Mouse (Mus musculus): ENCODE results near the gene Gcc1. TPM values are rescaled to one million over a fixed set of nuclear protein-coding genes. Genes with fewer than 3 reads are reported as not detected.

Gcc1 gene
- 1 to 10 TPM in 1 of 2 experiments, under 1 TPM in 1; 0.66 to 7.1 TPM for polyA plus RNA-seq (2012; fragmentation: generic; extraction: Trizol)

DNA sequence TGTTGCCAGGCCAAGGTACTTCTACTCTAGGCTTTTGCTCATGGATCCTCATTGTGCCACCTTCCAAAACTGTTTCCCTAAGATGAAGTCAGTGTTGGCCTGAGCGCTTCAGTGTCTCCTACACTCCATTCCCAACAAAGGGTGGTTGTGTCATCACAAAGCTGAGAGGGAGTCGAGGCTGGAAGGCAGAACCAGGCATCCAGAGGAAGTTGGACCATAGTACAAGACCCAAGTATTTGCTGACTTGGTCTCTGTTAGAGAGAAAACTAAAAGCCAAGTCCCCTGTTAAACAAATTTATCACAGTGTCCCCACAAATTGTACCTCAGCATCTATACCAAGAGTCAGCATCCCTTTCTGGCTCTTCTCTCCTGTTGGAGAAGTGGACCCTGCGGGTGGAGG is at the start of gene Gcc1:
Gene Gcc1, minus strand, starts transcription at position 101 of the 400 bp plus-strand sequence.

DNA sequence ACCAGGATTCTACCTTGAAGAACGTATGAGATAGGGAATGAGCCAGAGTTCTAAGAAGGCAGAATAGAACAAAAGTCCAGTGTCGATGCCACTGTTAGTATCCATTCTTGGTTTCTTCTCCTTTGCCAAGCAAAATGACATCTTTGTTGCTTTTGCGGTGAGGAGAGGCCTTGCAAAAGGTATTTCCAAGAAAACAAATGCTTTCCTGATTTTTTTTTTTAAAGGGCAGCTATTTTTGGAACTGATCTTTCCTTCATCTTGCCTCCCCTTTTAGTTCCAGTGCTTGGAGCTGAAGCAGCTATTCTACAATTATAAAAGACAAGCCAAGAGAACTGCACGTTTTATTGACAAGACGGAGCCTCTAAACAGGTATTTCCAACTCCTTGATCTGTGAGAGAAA is 46.6 kb upstream of the Gcc1 start, which contains the start of gene Snd1:
Gene Snd1, plus strand, starts transcription at position 301 of the 400 bp plus-strand sequence.

DNA sequence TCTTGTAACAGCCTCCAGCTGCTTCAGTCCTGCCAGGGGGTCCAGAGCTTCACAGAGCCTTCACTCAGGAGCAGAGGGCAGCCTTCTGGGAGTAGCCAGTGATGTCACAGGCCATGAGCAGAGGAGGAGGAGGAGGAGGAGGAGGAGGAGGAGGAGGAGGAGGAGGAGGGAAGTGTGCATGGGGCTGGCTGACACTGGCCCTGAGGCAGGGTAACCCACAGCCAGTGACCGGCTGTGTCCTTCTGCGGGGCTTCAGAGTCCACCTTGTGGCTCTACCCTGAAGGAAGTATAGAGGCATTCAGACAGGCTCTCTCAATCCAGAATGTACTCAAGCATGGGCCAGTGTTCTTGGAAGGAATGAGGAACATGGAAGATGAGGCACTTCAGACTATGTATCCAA is 21.1 kb upstream of the Gcc1 start, which contains the start of gene Pax4:
Gene Pax4, minus strand, starts transcription at position 101 of the 400 bp plus-strand sequence.

DNA sequence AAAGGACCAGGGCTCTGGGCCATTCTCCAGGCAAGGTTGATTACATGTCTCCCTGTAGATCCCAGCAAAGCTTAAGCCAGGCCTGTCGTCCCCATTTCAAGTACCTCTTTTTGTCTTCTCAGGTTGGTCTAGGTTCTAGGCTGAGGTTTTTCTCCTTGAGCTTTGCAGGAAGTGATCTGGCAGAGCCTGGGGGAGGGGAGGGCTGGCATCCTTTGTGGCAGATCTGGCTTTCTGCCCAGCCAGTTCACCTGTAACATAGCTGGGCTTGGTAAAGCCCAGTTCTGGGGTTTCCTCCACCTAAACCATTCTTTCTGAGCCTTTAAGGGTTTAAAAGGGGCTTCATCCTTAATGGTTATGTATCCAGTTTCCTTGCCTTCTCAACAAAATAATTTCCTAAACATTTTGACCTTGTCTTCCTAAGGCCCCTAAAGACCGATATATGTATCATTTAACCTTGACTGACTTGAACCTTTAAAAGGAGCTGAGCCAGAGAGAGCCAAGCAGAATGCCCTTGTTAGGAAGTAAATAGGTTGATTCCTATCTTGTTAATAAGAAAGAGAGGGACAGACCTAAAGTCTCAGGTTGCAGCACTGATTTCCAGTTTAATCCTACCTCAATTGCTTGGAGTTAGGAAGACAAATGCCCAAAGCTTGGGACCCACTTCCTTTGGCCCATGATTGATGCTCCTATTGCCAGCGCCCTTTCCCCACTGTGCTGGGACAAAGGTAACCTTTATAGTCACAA is 922 bp downstream of the Gcc1 start, which contains the start of gene Fscn3:
Gene Fscn3, plus strand, starts transcription at position 694 of the 744 bp plus-strand sequence.

DNA sequence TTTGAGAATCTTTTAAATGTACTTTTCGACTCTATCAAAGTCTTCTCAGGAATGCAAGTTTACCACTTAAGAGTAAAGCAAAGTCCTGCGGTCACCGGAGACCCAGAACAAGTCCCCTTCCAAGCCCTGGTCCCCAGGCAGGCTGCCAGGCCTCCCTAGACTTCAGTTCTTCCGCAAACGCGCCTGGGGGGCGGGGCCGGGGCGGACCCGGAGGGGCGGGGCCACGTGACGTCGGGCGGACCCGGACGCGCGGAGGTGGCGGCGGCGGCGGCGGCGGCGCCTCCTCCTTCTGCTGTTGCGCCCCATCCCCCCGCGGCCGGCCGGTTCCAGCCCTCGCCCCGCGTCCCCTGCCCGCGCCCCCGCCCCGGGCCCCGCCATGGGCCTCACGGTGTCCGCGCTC is 4.9 kb downstream of the Gcc1 start, which contains the start of gene Arf5:
Gene Arf5, plus strand, starts transcription at position 248 of the 400 bp plus-strand sequence.

DNA sequence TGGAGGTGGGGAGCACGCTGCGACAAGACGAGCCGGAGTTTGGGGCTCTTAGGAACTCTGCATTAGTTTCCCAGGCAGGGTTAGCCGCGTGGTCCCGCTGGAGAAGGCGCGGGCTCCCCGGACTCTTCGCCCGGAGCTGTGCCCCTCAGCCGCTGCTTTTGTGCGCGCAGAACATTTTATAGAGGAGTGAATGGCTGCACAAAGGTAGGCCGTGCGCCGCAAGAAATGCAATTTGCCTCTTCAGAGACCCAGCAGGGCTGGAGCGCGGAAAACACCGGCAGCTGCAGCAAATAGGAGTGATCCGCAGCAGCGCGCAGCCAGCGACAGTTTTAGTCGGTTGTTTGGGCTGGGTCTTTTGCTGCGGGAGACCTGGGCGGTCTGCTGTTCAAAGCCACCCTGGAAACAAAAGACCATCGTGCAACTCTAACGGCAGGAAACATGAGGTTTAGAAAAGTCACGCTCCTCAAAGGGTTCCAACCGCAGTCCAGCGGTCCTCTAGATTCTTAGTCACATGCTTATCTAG is 30.4 kb downstream of the Gcc1 start, which contains the start of gene Zfp800:
Gene Zfp800, minus strand, starts transcription at position 325 of the 523 bp plus-strand sequence.

Other genes starting within 250 kb of the Gcc1 start
- gene Zfp800, start 30.4 kb downstream of the Gcc1 start, polyA plus RNA-seq (2012; fragmentation: generic; extraction: Trizol): under 1 TPM; 0.11 to 0.57 TPM
- gene Arf5, start 4.8 kb downstream of the Gcc1 start, polyA plus RNA-seq (2012; fragmentation: generic; extraction: Trizol): 100 to 1,000 TPM; 151 to 270 TPM
- under 1 TPM in 1 of 2 experiments, not detected in 1; 0.05 TPM for gene Fscn3, start 601 bp downstream of the Gcc1 start, polyA plus RNA-seq (2012; fragmentation: generic; extraction: Trizol)
- not detected for gene Pax4, start 21.0 kb upstream of the Gcc1 start, polyA plus RNA-seq (2012; fragmentation: generic; extraction: Trizol)
- 10 to 100 TPM; 85.6 to 97.7 TPM for gene Snd1, start 46.7 kb upstream of the Gcc1 start, polyA plus RNA-seq (2012; fragmentation: generic; extraction: Trizol)